Mouse (Mus musculus) small intestine, adult 2 months (tissue): Measurements from ENCODE around the gene Nfib.

Experiments used
- CTCF ChIP-seq: fragments of 200-500 bp; IDR thresholded peaks from 2 replicates; pipeline ENCODE4 v1.5.1; 2012; ENCODE audit warnings: low read depth, mild to moderate bottlenecking, control low read depth, inconsistent platforms, low read length, moderate library complexity, mixed read lengths; ENCODE audit not compliant: insufficient replicate concordance, insufficient read length; ENCODE audit errors: extremely low read depth
- POLR2A ChIP-seq: fragments of 200-500 bp; IDR thresholded peaks from 2 replicates; pipeline ENCODE4 v1.6.1; 2012; ENCODE audit warnings: low read depth, mild to moderate bottlenecking, control low read depth, inconsistent platforms, low read length, moderate library complexity

DNA sequence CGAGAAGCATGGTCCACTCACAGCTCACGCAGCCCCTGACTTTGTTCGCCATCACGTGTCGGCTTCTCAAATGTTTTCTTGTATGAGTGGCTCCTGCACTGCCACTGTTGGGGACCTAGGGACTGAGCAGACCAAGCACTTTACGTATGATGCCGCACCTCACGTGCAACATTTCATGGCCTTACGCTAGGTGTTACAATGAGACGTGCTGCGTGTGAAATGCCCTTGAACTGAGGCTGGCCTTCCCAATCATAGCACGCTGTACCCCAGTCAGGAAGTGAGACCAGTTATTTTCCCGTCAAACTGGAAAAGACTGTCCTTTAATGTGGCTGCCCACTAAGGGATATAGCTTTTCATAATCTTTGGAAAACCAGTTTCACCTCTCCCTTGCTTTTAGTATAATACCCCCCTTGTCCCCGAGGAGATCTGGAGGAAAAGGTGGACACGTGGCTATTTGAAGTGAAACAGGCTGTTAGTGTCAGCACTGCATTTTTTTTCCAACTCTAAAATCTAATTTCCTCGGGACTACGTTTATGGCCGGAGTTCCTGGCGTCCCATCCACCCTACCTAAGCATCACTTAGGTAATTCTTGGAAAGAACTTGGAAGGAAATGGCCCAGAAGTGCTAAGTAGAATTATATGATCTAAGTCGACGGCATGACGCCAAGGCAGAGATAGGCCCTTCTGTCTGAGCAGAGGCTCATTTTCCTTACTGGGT is 29.4 kb upstream of the Nfib start:
- TF ChIP-seq CTCF (no peak), POLR2A (no peak)
